In genomic region chr3:152821202-152821601, GRCm38 (mm10) we compare ENCODE assay signal across 8 mouse cellular contexts.
DNase-seq lines count a peak whose midpoint lies in the region; ATAC-seq and TF ChIP-seq lines count a peak whose summit lies in the region.

No protein-coding gene starts in this region.

- no peak for TF ChIP-seq CTCF in Patski (IDR thresholded peaks at IDR 0.05)

- no peaks in the 10 kb centered on the region for H3K9me3 ChIP-seq in forebrain, embryonic 10.5 days
- no peaks in the 10 kb centered on the region for H3K9me3 ChIP-seq in forebrain, embryonic 15.5 days
- no peaks in the 10 kb centered on the region for H3K9me3 ChIP-seq in kidney, embryonic 14.5 days (ENCODE audit: control insufficient read depth, low read length)

- H3K9ac ChIP-seq in forebrain, embryonic 15.5 days (replicated peaks) = no peak overlapping the region
- H3K9ac ChIP-seq in kidney, embryonic 14.5 days (ENCODE audit: low read depth, low read length) = no peak overlapping the region

- no peak for ATAC-seq in forebrain, embryonic 15.5 days (replicated peaks)
- ATAC-seq in Patski = peak; percentile 94
- 0 out of 2 replicates have a peak, but pooled peaks have one; percentile 46 for ATAC-seq in kidney, embryonic 14.5 days (ENCODE audit: low FRiP score, low TSS enrichment)
- no peak for ATAC-seq in activated CD4-positive, CD25-positive, alpha-beta regulatory T cell, adult 4 months

- CTCF ChIA-PET in Patski (lab: Charles Lee) = no interaction called here

- DNase-seq in forebrain, embryonic 10.5 days (ENCODE audit: extremely low spot score, low spot score) = peak; percentile 47
- DNase-seq in Patski (ENCODE audit: low read depth, low spot score) = peak; percentile 76
- DNase-seq in forelimb bud, embryonic 11.5 days (ENCODE audit: low read depth, low spot score) = peak; percentile 83
- peak; percentile 80 for DNase-seq in lung, postnatal 4 days
- DNase-seq in urinary bladder, adult 2 months (ENCODE audit: low spot score) = peak; percentile 41

- WGBS in forebrain, embryonic 10.5 days = 67% methylated on average over 14 of the region's 14 CpGs
- WGBS in forebrain, embryonic 15.5 days = 63% methylated on average over 14 of the region's 14 CpGs
- 58% methylated on average over 14 of the region's 14 CpGs for WGBS in kidney, embryonic 14.5 days

- H3K4me2 ChIP-seq in forebrain, embryonic 15.5 days (replicated peaks) = no peak overlapping the region
- no peak overlapping the region for H3K4me2 ChIP-seq in kidney, embryonic 14.5 days (replicated peaks; ENCODE audit: low read depth, low read length)

- H3K4me1 ChIP-seq in forebrain, embryonic 10.5 days = no peaks in the 10 kb centered on the region; the same call in 1 of the 2 replicates
- no peaks in the 10 kb centered on the region for H3K4me1 ChIP-seq in forebrain, embryonic 15.5 days
- no peaks in the 10 kb centered on the region for H3K4me1 ChIP-seq in kidney, embryonic 14.5 days (ENCODE audit: control insufficient read depth, insufficient read depth, low read length)

- H3K4me3 ChIP-seq in forebrain, embryonic 10.5 days = no peak overlapping the region
- H3K4me3 ChIP-seq in forebrain, embryonic 15.5 days = no peak overlapping the region
- no peak overlapping the region for H3K4me3 ChIP-seq in kidney, embryonic 14.5 days (ENCODE audit: low read length)

- POLR2A ChIA-PET in Patski (lab: Charles Lee) = no interaction called here

- no peaks in the 10 kb centered on the region for H3K27me3 ChIP-seq in forebrain, embryonic 10.5 days (ENCODE audit: poor library complexity, severe bottlenecking)
- H3K27me3 ChIP-seq in forebrain, embryonic 15.5 days = no peaks in the 10 kb centered on the region
- no peaks in the 10 kb centered on the region for H3K27me3 ChIP-seq in Patski
- H3K27me3 ChIP-seq in kidney, embryonic 14.5 days (ENCODE audit: control insufficient read depth, insufficient read depth, low read length) = no peaks in the 10 kb centered on the region

- in situ Hi-C loops in Patski (cut with MboI; ENCODE audit: low pct_unique_long_range_greater_than_20kb) = no loop called here

- H3K27ac ChIP-seq in forebrain, embryonic 10.5 days = no peak overlapping the region
- H3K27ac ChIP-seq in forebrain, embryonic 15.5 days (replicated peaks) = no peak overlapping the region
- H3K27ac ChIP-seq in kidney, embryonic 14.5 days (ENCODE audit: low read depth, low read length) = no peak overlapping the region

- no peaks in the 10 kb centered on the region for H3K36me3 ChIP-seq in forebrain, embryonic 10.5 days (replicated peaks)
- H3K36me3 ChIP-seq in forebrain, embryonic 15.5 days = 0 out of 2 replicates have a peak, but pooled peaks cover 2% of the 10 kb centered on the region
- H3K36me3 ChIP-seq in kidney, embryonic 14.5 days (ENCODE audit: control insufficient read depth, insufficient read depth, low read length) = no peaks in the 10 kb centered on the region

Comparison
In these comparisons a context has a peak if more than half of its experiments do, and no peak if none do; other contexts are left out.
1. ATAC-seq: peak in Patski (single experiment) and kidney, embryonic 14.5 days (single experiment); none in forebrain, embryonic 15.5 days (single experiment) and activated CD4-positive, CD25-positive, alpha-beta regulatory T cell, adult 4 months (single experiment).
2. Peak in every context shown above with its lines, with median percentiles within 50 percentile points of each other: DNase-seq.